In genomic region chr7:61658086-61658485, GRCm38 (mm10) we compare ENCODE assay signal across 26 mouse cellular contexts.
A peak's percentile ranks its signal among the peaks of the same experiment; 100 is the strongest.
DNase-seq lines count a peak whose midpoint lies in the region; ATAC-seq and TF ChIP-seq lines count a peak whose summit lies in the region.
"Had no signal": no experiment of that assay in that cellular context is flagged by ENCODE, and none has a peak within 500 bp of the region (broad histone marks: within the 10 kb centered on the region; RNA-seq: fewer than 3 reads in every experiment).

No protein-coding gene starts in this region.

- no peak overlapping the region for H3K9ac ChIP-seq in kidney, embryonic 14.5 days (ENCODE audit: low read depth, low read length)
- no peak overlapping the region for H3K9ac ChIP-seq in liver, adult 2 months (ENCODE audit: low read depth, low read length)
- H3K9ac ChIP-seq in liver, postnatal 0 days (replicated peaks): no peak overlapping the region
- H3K9ac ChIP-seq: embryonic facial prominence, embryonic 13.5 days; forebrain, embryonic 12.5 days; heart, embryonic 13.5 days; hindbrain, embryonic 12.5 days; hindbrain, embryonic 15.5 days had no signal

- H3K4me2 ChIP-seq in kidney, embryonic 14.5 days (replicated peaks; ENCODE audit: low read depth, low read length): no peak overlapping the region
- H3K4me2 ChIP-seq in liver, postnatal 0 days (ENCODE audit: low read depth, low read length): no peak overlapping the region
- H3K4me2 ChIP-seq: embryonic facial prominence, embryonic 13.5 days; forebrain, embryonic 12.5 days; heart, embryonic 13.5 days; hindbrain, embryonic 12.5 days; hindbrain, embryonic 15.5 days had no signal

- no peak overlapping the region for H3K4me3 ChIP-seq in kidney, adult 2 months (ENCODE audit: insufficient read depth, low read depth, low read length)
- H3K4me3 ChIP-seq in kidney, embryonic 14.5 days (ENCODE audit: low read length): no peak overlapping the region
- H3K4me3 ChIP-seq in liver, adult 2 months (ENCODE audit: insufficient read depth, low read depth, low read length): no peak overlapping the region
- no peak overlapping the region for H3K4me3 ChIP-seq in liver, postnatal 0 days (ENCODE audit: low read depth, low read length)
- H3K4me3 ChIP-seq: embryonic facial prominence, embryonic 10.5 days; embryonic facial prominence, embryonic 13.5 days; erythroblast, embryonic 14.5 days; forebrain, embryonic 12.5 days; heart, adult 2 months; heart, embryonic 10.5 days; heart, embryonic 13.5 days; hindbrain, embryonic 12.5 days; hindbrain, embryonic 15.5 days had no signal

- TF ChIP-seq CTCF in kidney, adult 2 months (conservative IDR thresholded peaks at IDR 0.05; ENCODE audit: insufficient read depth, insufficient read length, low read depth, low read length): no peak
- no peak for TF ChIP-seq CTCF in liver, adult 2 months (IDR thresholded peaks at IDR 0.05; ENCODE audit: low read depth, low read length)
- no peak for TF ChIP-seq CTCF in liver, postnatal 0 days (IDR thresholded peaks at IDR 0.05; ENCODE audit: low read depth)

- peak overlapping the region; percentile 79; the same call in 1 of the 2 replicates for H3K27ac ChIP-seq in kidney, adult 2 months (ENCODE audit: insufficient read depth, low read depth, low read length)
- H3K27ac ChIP-seq in kidney, embryonic 14.5 days (ENCODE audit: low read depth, low read length): no peak overlapping the region
- H3K27ac ChIP-seq in liver, adult 2 months (replicated peaks; ENCODE audit: insufficient read depth, low read depth, low read length): no peak overlapping the region
- H3K27ac ChIP-seq in liver, postnatal 0 days (ENCODE audit: low read depth): no peak overlapping the region
- H3K27ac ChIP-seq: embryonic facial prominence, embryonic 10.5 days; embryonic facial prominence, embryonic 13.5 days; forebrain, embryonic 12.5 days; heart, adult 2 months; heart, embryonic 10.5 days; heart, embryonic 13.5 days; hindbrain, embryonic 12.5 days; hindbrain, embryonic 15.5 days had no signal

- H3K9me3 ChIP-seq in kidney, embryonic 14.5 days (ENCODE audit: control insufficient read depth, low read length): peaks cover 3% of the 10 kb centered on the region; the same call in 1 of the 2 replicates
- no peaks in the 10 kb centered on the region for H3K9me3 ChIP-seq in liver, postnatal 0 days (ENCODE audit: low read length)
- H3K9me3 ChIP-seq: embryonic facial prominence, embryonic 13.5 days; forebrain, embryonic 12.5 days had no signal

- peak; percentile 83 for DNase-seq in kidney, adult 2 months
- DNase-seq in liver, adult 2 months (ENCODE audit: extremely low read depth, low read depth, low spot score): peak; percentile 80
- no peak for DNase-seq in liver, postnatal 0 days
- DNase-seq in kidney, postnatal 36 days: peak; percentile 8 to 44
- no peak for DNase-seq in cerebellum, adult 9-10 months
- DNase-seq: adrenal gland, adult 2 months; adrenal gland, postnatal 14 days; cerebellum, adult 11 months; cerebellum, adult 2 months; cerebellum, postnatal 10 days; cerebellum, postnatal 36 days; embryo, embryonic 11 days; gastrocnemius, postnatal 10 days; gastrocnemius, postnatal 36 days; heart, adult 2 months had no signal

- H3K36me3 ChIP-seq in kidney, adult 2 months (ENCODE audit: control insufficient read depth, insufficient read depth, low read length): no peaks in the 10 kb centered on the region
- no peaks in the 10 kb centered on the region for H3K36me3 ChIP-seq in kidney, embryonic 14.5 days (ENCODE audit: control insufficient read depth, insufficient read depth, low read length)
- no peaks in the 10 kb centered on the region for H3K36me3 ChIP-seq in liver, adult 2 months (ENCODE audit: control insufficient read depth, insufficient read depth, low read length)
- no peaks in the 10 kb centered on the region for H3K36me3 ChIP-seq in liver, postnatal 0 days (replicated peaks; ENCODE audit: insufficient read depth, low read length)
- H3K36me3 ChIP-seq: embryonic facial prominence, embryonic 10.5 days; embryonic facial prominence, embryonic 13.5 days; forebrain, embryonic 12.5 days; heart, embryonic 10.5 days; heart, embryonic 13.5 days; hindbrain, embryonic 12.5 days; hindbrain, embryonic 15.5 days had no signal

- TF ChIP-seq POLR2A in kidney, adult 2 months (IDR thresholded peaks at IDR 0.05; ENCODE audit: low read depth, low read length): no peak
- no peak for TF ChIP-seq POLR2A in liver, adult 2 months (IDR thresholded peaks at IDR 0.05; ENCODE audit: extremely low read depth, insufficient read depth, low read length)

- no peak for TF ChIP-seq EP300 in liver, postnatal 0 days (IDR thresholded peaks at IDR 0.05; ENCODE audit: low read depth)

- H3K27me3 ChIP-seq in kidney, adult 2 months (replicated peaks; ENCODE audit: control insufficient read depth, insufficient read depth, low read length): no peaks in the 10 kb centered on the region
- H3K27me3 ChIP-seq in kidney, embryonic 14.5 days (ENCODE audit: control insufficient read depth, insufficient read depth, low read length): no peaks in the 10 kb centered on the region
- H3K27me3 ChIP-seq in liver, adult 2 months (ENCODE audit: control insufficient read depth, insufficient read depth, low read length): no peaks in the 10 kb centered on the region
- no peaks in the 10 kb centered on the region for H3K27me3 ChIP-seq in liver, postnatal 0 days (ENCODE audit: insufficient read depth, low read length)
- H3K27me3 ChIP-seq: embryonic facial prominence, embryonic 13.5 days; forebrain, embryonic 12.5 days; heart, embryonic 13.5 days; hindbrain, embryonic 12.5 days; hindbrain, embryonic 15.5 days had no signal

- no peak for ATAC-seq in kidney, embryonic 14.5 days (ENCODE audit: low FRiP score, low TSS enrichment)
- ATAC-seq in liver, postnatal 0 days: no peak
- ATAC-seq: CD4-positive, CD25-positive, alpha-beta regulatory T cell, adult 4 months; forebrain, embryonic 16.5 days had no signal

- H3K4me1 ChIP-seq in kidney, adult 2 months (ENCODE audit: control insufficient read depth, insufficient read depth, low read length): no peaks in the 10 kb centered on the region; the same call in 1 of the 2 replicates
- no peaks in the 10 kb centered on the region for H3K4me1 ChIP-seq in kidney, embryonic 14.5 days (ENCODE audit: control insufficient read depth, insufficient read depth, low read length)
- H3K4me1 ChIP-seq in liver, adult 2 months (ENCODE audit: control insufficient read depth, insufficient read depth, low read length): no peaks in the 10 kb centered on the region
- H3K4me1 ChIP-seq in liver, postnatal 0 days (ENCODE audit: insufficient read depth): no peaks in the 10 kb centered on the region
- H3K4me1 ChIP-seq: embryonic facial prominence, embryonic 10.5 days; embryonic facial prominence, embryonic 13.5 days; forebrain, embryonic 12.5 days; heart, embryonic 10.5 days; heart, embryonic 13.5 days; hindbrain, embryonic 12.5 days; hindbrain, embryonic 15.5 days had no signal

- no peaks in the 10 kb centered on the region for H3K79me2 ChIP-seq in liver, adult 2 months (ENCODE audit: control insufficient read depth, insufficient read depth, low read length)

- 56% methylated on average over 3 of the region's 3 CpGs for WGBS in kidney, adult 2 months
- WGBS in kidney, embryonic 14.5 days: 85% methylated on average over 3 of the region's 3 CpGs
- WGBS in liver, adult 2 months: 31% methylated on average over 3 of the region's 3 CpGs
- WGBS in liver, postnatal 0 days (ENCODE audit: insufficient replicate concordance): 56% methylated on average over 3 of the region's 3 CpGs

Comparison
In these comparisons a context has a peak if more than half of its experiments do, and no peak if none do; other contexts are left out.
1. DNase-seq: peak in kidney, adult 2 months (single experiment), liver, adult 2 months (single experiment) and kidney, postnatal 36 days (2 of 2); none in liver, postnatal 0 days (single experiment) and cerebellum, adult 9-10 months (single experiment).